Mouse (Mus musculus) myocyte (in vitro differentiated cells): Measurements from ENCODE around the gene Ndufa11. TPM values are rescaled to one million over a fixed set of nuclear protein-coding genes. Genes with fewer than 3 reads are reported as not detected.
A peak's percentile ranks its signal among the peaks of the same experiment; 100 is the strongest.

Experiments used
- H3K27me3 ChIP-seq: one replicate; pipeline ENCODE4 v1.6.1; 2011; ENCODE audit not compliant: control insufficient read depth, insufficient read depth, insufficient read length
- H3K36me3 ChIP-seq: one replicate; pipeline ENCODE4 v1.6.1; 2011; ENCODE audit not compliant: control insufficient read depth, insufficient read depth
- H3K4me2 ChIP-seq: one replicate; pipeline ENCODE4 v1.6.1; 2011; ENCODE audit warnings: low read depth, control low read depth
- H3K4me3 ChIP-seq: one replicate; pipeline ENCODE4 v1.5.1; 2011; ENCODE audit warnings: mild to moderate bottlenecking, control low read depth, moderate library complexity
- H3K79me2 ChIP-seq: one replicate; pipeline ENCODE4 v1.6.1; 2011; ENCODE audit not compliant: control insufficient read depth, insufficient read depth
- H3ac ChIP-seq: one replicate; pipeline ENCODE4 v1.6.1; 2011; ENCODE audit not compliant: control insufficient read depth, insufficient read length
- CEBPB ChIP-seq: IDR thresholded peaks from 2 replicates; pipeline ENCODE4 v1.6.1; 2011; ENCODE audit warnings: mild to moderate bottlenecking, moderate library complexity; ENCODE audit not compliant: poor library complexity, insufficient read depth, severe bottlenecking
- E2F4 ChIP-seq: IDR thresholded peaks from one replicate; pipeline ENCODE4 v1.6.1; 2011; ENCODE audit warnings: mild to moderate bottlenecking, control low read depth, moderate library complexity; ENCODE audit not compliant: insufficient read depth
- MAX ChIP-seq: IDR thresholded peaks from one replicate; pipeline ENCODE4 v1.6.1; 2011; ENCODE audit warnings: low read depth, mild to moderate bottlenecking, control low read depth
- MYOD1 ChIP-seq, 3 experiments: IDR thresholded peaks; one replicate each; pipeline ENCODE4 v1.6.1; 2011; ENCODE audit warnings: control low read depth in 2 of 3, low read depth in 2 of 3, mild to moderate bottlenecking in 2 of 3, moderate library complexity in 1 of 3; ENCODE audit not compliant: insufficient read length in 2 of 3, control insufficient read depth in 1 of 3
- MYOG ChIP-seq, 3 experiments: IDR thresholded peaks; one replicate each; pipeline ENCODE4 v1.6.1; 2011; ENCODE audit warnings: control low read depth in 2 of 3, low read depth in 2 of 3, mild to moderate bottlenecking in 2 of 3; ENCODE audit not compliant: insufficient read length in 2 of 3, control insufficient read depth in 1 of 3, insufficient read depth in 1 of 3
- POLR2A ChIP-seq: IDR thresholded peaks from one replicate; pipeline ENCODE4 v1.6.1; 2011; ENCODE audit warnings: low read depth, mild to moderate bottlenecking, control low read depth, moderate library complexity; ENCODE audit not compliant: insufficient read length
- POLR2AphosphoS2 ChIP-seq: IDR thresholded peaks from one replicate; pipeline ENCODE4 v1.6.1; 2011; ENCODE audit warnings: low read depth, control low read depth; ENCODE audit not compliant: insufficient read length
- REST ChIP-seq: IDR thresholded peaks from one replicate; pipeline ENCODE4 v1.6.1; 2011; ENCODE audit warnings: mild to moderate bottlenecking, control low read depth, moderate library complexity; ENCODE audit not compliant: insufficient read depth, insufficient read length
- SRF ChIP-seq: IDR thresholded peaks from one replicate; pipeline ENCODE4 v1.6.1; 2011; ENCODE audit warnings: low read depth; ENCODE audit not compliant: control insufficient read depth, insufficient read length
- TCF12 ChIP-seq: IDR thresholded peaks from one replicate; pipeline ENCODE4 v1.6.1; 2011; ENCODE audit warnings: mild to moderate bottlenecking, control low read depth; ENCODE audit not compliant: poor library complexity, insufficient read depth, severe bottlenecking
- TCF3 ChIP-seq: IDR thresholded peaks from one replicate; pipeline ENCODE4 v1.6.1; 2011; ENCODE audit warnings: low read depth, control low read depth; ENCODE audit not compliant: insufficient read length
- USF1 ChIP-seq: IDR thresholded peaks from one replicate; pipeline ENCODE4 v1.6.1; 2011; ENCODE audit warnings: low read depth, mild to moderate bottlenecking, control low read depth, moderate library complexity
- polyA plus RNA-seq: library from polyadenylated mRNA; unstranded; fragments of >200 nt; fragmentation: generic; extraction: Trizol; gene quantifications from one replicate; pipeline ENCODE4 v1.2.1, GENCODE M21; 2012; ENCODE audit warnings: missing spikeins

Gene Ndufa11
- polyA plus RNA-seq, 1 experiment, result 469 TPM

- TF ChIP-seq REST (no peak), POLR2AphosphoS2 (no peak), SRF (no peak)
- no peaks in the 10 kb centered on the region for H3K27me3 ChIP-seq
- peaks cover 9% of the 10 kb centered on the region for H3K36me3 ChIP-seq
- peaks cover 55% of the 10 kb centered on the region for H3K79me2 ChIP-seq
- peak overlapping the region; percentile 68 for H3K4me3 ChIP-seq
- H3K4me2 ChIP-seq, result peak overlapping the region; percentile 97
- H3ac ChIP-seq, result peak overlapping the region; percentile 87
Measured at GRCm38 (mm10) chr17:56673647-56674416, 43.7 kb upstream of the Ndufa11 start.

GRCm38 (mm10) chr17:56681791-56682190 is 35.8 kb upstream of the Ndufa11 start:
- peaks cover 11% of the 10 kb centered on the region for H3K36me3 ChIP-seq

GRCm38 (mm10) chr17:56682880-56683279 is 34.7 kb upstream of the Ndufa11 start:
- Histone ChIP-seq H3K27me3 (no peaks in the 10 kb centered on the region), H3K36me3 (peaks cover 11% of the 10 kb centered on the region), H3K79me2 (peaks cover 84% of the 10 kb centered on the region), H3K4me3 (no peak overlapping the region), H3ac (no peak overlapping the region), H3K4me2 (no peak overlapping the region)
- TF ChIP-seq MYOG (IDR thresholded peaks at IDR 0.05; ENCODE audit: control insufficient read depth in 1 of 3, insufficient read depth in 1 of 3, insufficient read length in 2 of 3, low read depth in 2 of 3), result peak in 2 of 3 experiments; percentile 49 to 66
- TF ChIP-seq E2F4, result no peak
- no peak for TF ChIP-seq TCF12
- TF ChIP-seq CEBPB, result no peak
- peak in 2 of 3 experiments; percentile 2 to 23 for TF ChIP-seq MYOD1 (IDR thresholded peaks at IDR 0.05; ENCODE audit: control insufficient read depth in 1 of 3, insufficient read length in 2 of 3, low read depth in 2 of 3)
- no peak for TF ChIP-seq POLR2A
- TF ChIP-seq TCF3, result no peak

More at GRCm38 (mm10) chr17:56681791-56682190, 35.8 kb upstream of the Ndufa11 start:
- peaks cover 89% of the 10 kb centered on the region for H3K79me2 ChIP-seq
- H3ac ChIP-seq, result no peak overlapping the region
- TF ChIP-seq MAX, result no peak
- no peak for TF ChIP-seq E2F4
- no peak for TF ChIP-seq MYOD1 (IDR thresholded peaks at IDR 0.05; ENCODE audit: control insufficient read depth in 1 of 3, insufficient read length in 2 of 3, low read depth in 2 of 3)
- no peak for TF ChIP-seq TCF3
- TF ChIP-seq REST, result no peak
- TF ChIP-seq SRF, result no peak
- TF ChIP-seq CEBPB, result no peak
- TF ChIP-seq TCF12, result no peak
- TF ChIP-seq POLR2AphosphoS2, result no peak
- TF ChIP-seq MYOG (IDR thresholded peaks at IDR 0.05; ENCODE audit: control insufficient read depth in 1 of 3, insufficient read depth in 1 of 3, insufficient read length in 2 of 3, low read depth in 2 of 3), result no peak
- TF ChIP-seq USF1, result no peak
- H3K4me3 ChIP-seq, result no peak overlapping the region
- no peak overlapping the region for H3K4me2 ChIP-seq
- no peaks in the 10 kb centered on the region for H3K27me3 ChIP-seq

- peaks cover 10% of the 10 kb centered on the region for H3K36me3 ChIP-seq
Measured at GRCm38 (mm10) chr17:56683546-56684140, 33.9 kb upstream of the Ndufa11 start.

GRCm38 (mm10) chr17:56684649-56685048 is 32.9 kb upstream of the Ndufa11 start:
- peaks cover 83% of the 10 kb centered on the region for H3K79me2 ChIP-seq
- TF ChIP-seq MYOG (IDR thresholded peaks at IDR 0.05; ENCODE audit: control insufficient read depth in 1 of 3, insufficient read depth in 1 of 3, insufficient read length in 2 of 3, low read depth in 2 of 3) (no peak), MYOD1 (IDR thresholded peaks at IDR 0.05; ENCODE audit: control insufficient read depth in 1 of 3, insufficient read length in 2 of 3, low read depth in 2 of 3) (no peak), POLR2A (no peak), E2F4 (no peak), MAX (no peak), REST (no peak), TCF12 (no peak), SRF (no peak), TCF3 (no peak), CEBPB (no peak), POLR2AphosphoS2 (no peak), USF1 (no peak)
- no peak overlapping the region for H3K4me3 ChIP-seq
- H3ac ChIP-seq, result no peak overlapping the region
- H3K27me3 ChIP-seq, result no peaks in the 10 kb centered on the region
- no peak overlapping the region for H3K4me2 ChIP-seq
- peaks cover 10% of the 10 kb centered on the region for H3K36me3 ChIP-seq

More at GRCm38 (mm10) chr17:56683546-56684140, 33.9 kb upstream of the Ndufa11 start:
- no peak overlapping the region for H3K4me3 ChIP-seq
- H3K27me3 ChIP-seq, result no peaks in the 10 kb centered on the region
- peaks cover 83% of the 10 kb centered on the region for H3K79me2 ChIP-seq
- TF ChIP-seq E2F4, result no peak
- no peak for TF ChIP-seq TCF12
- TF ChIP-seq CEBPB, result peak; percentile 53; the same call in 1 of the 2 replicates
- no peak overlapping the region for H3K4me2 ChIP-seq
- H3ac ChIP-seq, result no peak overlapping the region
